Mouse (Mus musculus): ENCODE data around the gene Sorbs1. TPM values are rescaled to one million over a fixed set of nuclear protein-coding genes. Genes with fewer than 3 reads are reported as not detected.

The Sorbs1 gene
- polyA plus RNA-seq, 1 experiment from 2014 or later: 24.5 TPM

GRCm38 (mm10) chr19:40346232-40346844, 167.2 kb downstream of the Sorbs1 start:
- Histone ChIP-seq H3K4me3 (no peak overlapping the region), H3K36me3 (no peaks in the 10 kb centered on the region), H3K27ac (no peak overlapping the region), H3K9me3 (replicated peaks) (no peaks in the 10 kb centered on the region), H3K4me1 (peaks cover under 1% of the 10 kb centered on the region; the same call in 1 of the 2 replicates), H3K27me3 (ENCODE audit: low read depth, poor library complexity, severe bottlenecking) (no peaks in the 10 kb centered on the region)
- WGBS: 89% methylated on average over 5 of the region's 5 CpGs
- DNase-seq (ENCODE audit: low spot score): no peak

DNA sequence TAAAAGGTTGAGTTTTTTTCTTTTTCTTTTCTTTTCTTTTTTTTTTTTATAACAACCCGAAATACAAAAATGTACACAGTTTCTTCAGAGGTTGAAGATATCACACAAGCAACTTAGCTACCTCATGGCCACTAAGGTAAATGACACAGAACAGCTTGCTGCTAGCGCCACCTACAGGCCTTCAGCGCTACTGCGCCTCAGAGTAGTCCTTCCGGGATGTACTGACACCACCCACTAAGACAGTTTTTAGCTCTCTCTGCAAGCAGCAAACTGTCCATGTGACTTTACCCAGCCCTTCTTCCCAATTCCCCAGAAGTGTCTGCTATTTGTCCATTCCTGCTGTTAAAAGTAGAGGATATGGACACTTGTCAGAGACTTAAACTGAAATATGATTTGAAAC, 167.9 kb downstream of the Sorbs1 start:
- peak; percentile 66 for DNase-seq (ENCODE audit: low spot score)
- 23% methylated on average over 5 of the region's 5 CpGs for WGBS
- Histone ChIP-seq H3K27me3 (ENCODE audit: low read depth, poor library complexity, severe bottlenecking) (no peaks in the 10 kb centered on the region), H3K4me1 (peaks cover 6% of the 10 kb centered on the region), H3K36me3 (no peaks in the 10 kb centered on the region), H3K9me3 (replicated peaks) (no peaks in the 10 kb centered on the region), H3K4me3 (no peak overlapping the region), H3K27ac (no peak overlapping the region)

GRCm38 (mm10) chr19:40343018-40343417, 170.6 kb downstream of the Sorbs1 start:
- Histone ChIP-seq H3K27ac (no peak overlapping the region), H3K4me3 (no peak overlapping the region), H3K36me3 (no peaks in the 10 kb centered on the region), H3K4me1 (peaks cover 8% of the 10 kb centered on the region), H3K27me3 (ENCODE audit: low read depth, poor library complexity, severe bottlenecking) (no peaks in the 10 kb centered on the region), H3K9me3 (replicated peaks) (no peaks in the 10 kb centered on the region)
- DNase-seq (ENCODE audit: low spot score): peak; percentile 85
- 10% methylated on average over 5 of the region's 5 CpGs for WGBS

DNA sequence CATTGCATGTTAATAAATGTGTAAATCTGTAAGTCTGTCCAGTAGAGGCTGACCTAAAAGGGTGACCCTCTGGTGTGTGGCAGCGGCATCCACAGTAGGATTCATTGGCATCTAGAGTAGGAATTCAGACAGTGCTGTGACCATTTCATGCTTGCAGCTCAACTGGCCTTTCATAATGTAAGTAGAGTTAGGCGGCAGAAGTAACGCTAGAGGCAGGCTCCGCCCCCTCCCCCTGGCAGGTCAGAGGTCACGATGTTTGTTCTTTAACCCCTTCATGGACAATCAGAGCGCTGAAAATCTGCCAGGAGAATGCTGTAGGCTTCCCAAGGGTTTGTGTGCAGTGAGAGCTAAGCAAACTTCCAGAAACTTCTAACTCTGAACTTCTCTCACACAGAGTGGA, 172.4 kb downstream of the Sorbs1 start:
- Histone ChIP-seq H3K27ac (peak overlapping the region; percentile 34; the same call in 1 of the 2 replicates), H3K9me3 (replicated peaks) (no peaks in the 10 kb centered on the region), H3K27me3 (ENCODE audit: low read depth, poor library complexity, severe bottlenecking) (no peaks in the 10 kb centered on the region), H3K36me3 (no peaks in the 10 kb centered on the region), H3K4me1 (peaks cover 8% of the 10 kb centered on the region), H3K4me3 (no peak overlapping the region)
- DNase-seq (ENCODE audit: low spot score): peak; percentile 53
- 16% methylated on average over 6 of the region's 6 CpGs for whole genome bisulfite sequencing

GRCm38 (mm10) chr19:40336694-40337093, 176.9 kb downstream of the Sorbs1 start:
- Histone ChIP-seq H3K36me3 (no peaks in the 10 kb centered on the region), H3K9me3 (replicated peaks) (no peaks in the 10 kb centered on the region), H3K27ac (no peak overlapping the region), H3K4me1 (peaks cover 8% of the 10 kb centered on the region), H3K27me3 (ENCODE audit: low read depth, poor library complexity, severe bottlenecking) (no peaks in the 10 kb centered on the region), H3K4me3 (no peak overlapping the region)
- DNase-seq (ENCODE audit: low spot score): no peak
- WGBS: 80% methylated on average over 4 of the region's 4 CpGs

GRCm38 (mm10) chr19:40333905-40334304, 179.7 kb downstream of the Sorbs1 start:
- Histone ChIP-seq H3K4me1 (no peaks in the 10 kb centered on the region), H3K9me3 (replicated peaks) (no peaks in the 10 kb centered on the region), H3K36me3 (no peaks in the 10 kb centered on the region), H3K4me3 (no peak overlapping the region), H3K27me3 (ENCODE audit: low read depth, poor library complexity, severe bottlenecking) (no peaks in the 10 kb centered on the region), H3K27ac (no peak overlapping the region)
- 55% methylated on average over 5 of the region's 5 CpGs for WGBS
- no peak for DNase-seq (ENCODE audit: low spot score)

- Histone ChIP-seq H3K9me3 (replicated peaks) (no peaks in the 10 kb centered on the region), H3K4me1 (no peaks in the 10 kb centered on the region), H3K27ac (no peak overlapping the region), H3K4me3 (no peak overlapping the region), H3K27me3 (ENCODE audit: low read depth, poor library complexity, severe bottlenecking) (no peaks in the 10 kb centered on the region), H3K36me3 (no peaks in the 10 kb centered on the region)
- WGBS: 89% methylated on average over 4 of the region's 4 CpGs
- DNase-seq (ENCODE audit: low spot score): no peak
Measured at GRCm38 (mm10) chr19:40333081-40333480, 180.5 kb downstream of the Sorbs1 start.

- DNase-seq (ENCODE audit: low spot score): no peak
- H3K27ac ChIP-seq: no peak overlapping the region
- WGBS: 87% methylated on average over 6 of the region's 6 CpGs
- no peak overlapping the region for H3K4me3 ChIP-seq
- no peaks in the 10 kb centered on the region for H3K4me1 ChIP-seq
- H3K36me3 ChIP-seq: no peaks in the 10 kb centered on the region
- H3K27me3 ChIP-seq (ENCODE audit: low read depth, poor library complexity, severe bottlenecking): no peaks in the 10 kb centered on the region
- no peaks in the 10 kb centered on the region for H3K9me3 ChIP-seq (replicated peaks)
Measured at GRCm38 (mm10) chr19:40332303-40332702, 181.3 kb downstream of the Sorbs1 start.

DNA sequence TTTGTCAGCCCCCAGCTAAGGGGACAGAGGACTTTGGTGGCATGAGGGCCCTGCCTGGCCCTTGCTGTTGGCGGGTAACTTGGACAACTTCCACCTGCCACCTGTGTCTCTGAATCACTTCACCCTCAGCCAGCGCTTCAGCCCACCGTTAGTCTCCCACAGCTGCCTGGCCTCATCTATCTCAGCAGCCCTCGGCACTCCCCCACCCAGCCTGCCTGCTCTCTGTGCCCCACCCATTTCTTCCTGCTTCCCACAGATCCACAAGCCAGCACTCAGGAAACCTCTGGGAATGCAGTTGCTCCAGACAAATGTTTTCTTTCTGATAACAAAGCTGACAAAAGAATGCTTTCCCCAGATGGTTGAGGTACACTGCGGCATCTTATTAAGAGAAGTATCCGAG, 181.7 kb downstream of the Sorbs1 start:
- 53% methylated on average over 6 of the region's 6 CpGs for WGBS
- Histone ChIP-seq H3K36me3 (no peaks in the 10 kb centered on the region), H3K27ac (no peak overlapping the region), H3K4me1 (no peaks in the 10 kb centered on the region), H3K27me3 (ENCODE audit: low read depth, poor library complexity, severe bottlenecking) (no peaks in the 10 kb centered on the region), H3K9me3 (replicated peaks) (no peaks in the 10 kb centered on the region), H3K4me3 (no peak overlapping the region)
- no peak for DNase-seq (ENCODE audit: low spot score)

DNA sequence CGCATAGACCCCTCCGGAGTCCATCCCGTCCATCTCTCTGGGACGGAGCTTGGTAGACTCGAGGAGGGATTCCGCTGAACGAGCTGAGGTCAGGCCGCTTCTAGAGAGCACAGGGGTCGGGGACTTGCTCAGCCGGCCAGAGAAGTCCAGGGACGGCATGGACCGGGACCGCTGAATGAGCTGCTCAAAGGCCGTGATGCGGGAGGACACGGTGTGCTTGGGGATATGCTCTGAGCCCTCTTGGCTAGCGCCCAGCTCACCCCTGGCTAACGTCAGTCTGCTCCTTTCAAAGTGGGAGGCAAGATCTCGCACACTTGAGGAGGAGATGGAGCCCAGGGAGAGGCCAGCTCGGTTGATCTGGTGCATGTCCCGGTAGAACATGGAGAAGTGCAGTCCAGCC, 187.5 kb downstream of the Sorbs1 start:
- no peak for DNase-seq (ENCODE audit: low spot score)
- Histone ChIP-seq H3K4me1 (no peaks in the 10 kb centered on the region), H3K36me3 (peaks cover 9% of the 10 kb centered on the region), H3K27ac (no peak overlapping the region), H3K27me3 (ENCODE audit: low read depth, poor library complexity, severe bottlenecking) (no peaks in the 10 kb centered on the region), H3K9me3 (replicated peaks) (no peaks in the 10 kb centered on the region), H3K4me3 (no peak overlapping the region)
- WGBS: 96% methylated on average over 21 of the region's 21 CpGs

GRCm38 (mm10) chr19:40325381-40325780, 188.2 kb downstream of the Sorbs1 start:
- Histone ChIP-seq H3K4me1 (no peaks in the 10 kb centered on the region), H3K9me3 (replicated peaks) (no peaks in the 10 kb centered on the region), H3K4me3 (no peak overlapping the region), H3K27ac (no peak overlapping the region), H3K36me3 (peaks cover 9% of the 10 kb centered on the region), H3K27me3 (ENCODE audit: low read depth, poor library complexity, severe bottlenecking) (no peaks in the 10 kb centered on the region)
- WGBS: 90% methylated on average over 8 of the region's 8 CpGs
- no peak for DNase-seq (ENCODE audit: low spot score)

DNA sequence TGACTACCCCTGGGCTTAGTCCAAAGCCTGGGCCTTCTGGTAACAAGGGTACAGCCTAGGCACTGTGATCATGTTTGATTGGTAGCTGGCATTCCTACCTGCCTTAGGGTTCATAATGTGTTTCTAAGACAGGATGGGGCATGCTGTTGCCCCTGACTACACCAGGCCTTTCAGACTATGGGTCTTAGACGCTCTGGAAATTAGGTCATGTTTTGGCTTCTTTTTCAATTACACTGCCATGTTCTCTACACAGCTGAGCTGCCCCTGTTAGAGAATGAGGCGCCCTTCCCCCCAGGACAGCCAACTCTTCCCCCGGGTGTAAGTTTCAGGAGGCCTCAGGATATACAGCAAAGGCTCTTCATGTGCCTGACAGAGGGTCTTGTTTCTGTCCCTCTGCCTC, 191.4 kb downstream of the Sorbs1 start:
- Histone ChIP-seq H3K36me3 (peaks cover 9% of the 10 kb centered on the region), H3K4me3 (no peak overlapping the region), H3K9me3 (replicated peaks) (no peaks in the 10 kb centered on the region), H3K4me1 (peaks cover 5% of the 10 kb centered on the region), H3K27ac (no peak overlapping the region), H3K27me3 (ENCODE audit: low read depth, poor library complexity, severe bottlenecking) (no peaks in the 10 kb centered on the region)
- 90% methylated on average over 3 of the region's 3 CpGs for WGBS
- DNase-seq (ENCODE audit: low spot score): no peak

DNA sequence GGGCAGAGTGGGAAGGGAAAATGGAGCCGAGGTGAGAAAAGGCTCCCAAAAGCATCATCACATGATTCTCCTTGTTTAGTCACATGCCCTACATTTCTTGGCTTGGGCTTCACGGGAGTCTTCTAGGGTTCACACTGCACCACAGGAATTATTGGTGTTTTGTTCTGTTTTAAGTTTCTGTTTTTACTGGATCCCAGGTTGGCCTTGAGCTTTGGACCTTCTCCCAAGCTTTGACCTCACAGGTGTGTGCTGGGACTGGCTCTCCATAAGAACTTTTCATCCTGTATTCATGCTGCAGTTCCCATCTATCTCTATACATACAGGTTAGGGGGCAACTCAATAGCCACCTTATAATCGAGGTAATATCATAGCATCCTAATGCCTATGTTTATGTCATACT, 194.4 kb downstream of the Sorbs1 start:
- H3K9me3 ChIP-seq (replicated peaks): no peaks in the 10 kb centered on the region
- WGBS: 84% methylated on average over 3 of the region's 3 CpGs
- H3K27ac ChIP-seq: no peak overlapping the region
- no peak overlapping the region for H3K4me3 ChIP-seq
- H3K4me1 ChIP-seq: peaks cover 5% of the 10 kb centered on the region
- DNase-seq (ENCODE audit: low spot score): no peak
- H3K27me3 ChIP-seq (ENCODE audit: low read depth, poor library complexity, severe bottlenecking): no peaks in the 10 kb centered on the region
- H3K36me3 ChIP-seq: no peaks in the 10 kb centered on the region

GRCm38 (mm10) chr19:40318511-40318910, 195.1 kb downstream of the Sorbs1 start:
- DNase-seq (ENCODE audit: low spot score): no peak
- 23% methylated on average over 6 of the region's 6 CpGs for WGBS
- no peaks in the 10 kb centered on the region for H3K36me3 ChIP-seq
- H3K4me1 ChIP-seq: peaks cover 5% of the 10 kb centered on the region
- H3K27me3 ChIP-seq (ENCODE audit: low read depth, poor library complexity, severe bottlenecking): no peaks in the 10 kb centered on the region
- H3K4me3 ChIP-seq: no peak overlapping the region
- H3K9me3 ChIP-seq (replicated peaks): no peaks in the 10 kb centered on the region
- no peak overlapping the region for H3K27ac ChIP-seq

Data from limb, embryonic 10.5 days (tissue).